10 mouse cellular contexts compared by ENCODE assay signal in the genomic region with DNA sequence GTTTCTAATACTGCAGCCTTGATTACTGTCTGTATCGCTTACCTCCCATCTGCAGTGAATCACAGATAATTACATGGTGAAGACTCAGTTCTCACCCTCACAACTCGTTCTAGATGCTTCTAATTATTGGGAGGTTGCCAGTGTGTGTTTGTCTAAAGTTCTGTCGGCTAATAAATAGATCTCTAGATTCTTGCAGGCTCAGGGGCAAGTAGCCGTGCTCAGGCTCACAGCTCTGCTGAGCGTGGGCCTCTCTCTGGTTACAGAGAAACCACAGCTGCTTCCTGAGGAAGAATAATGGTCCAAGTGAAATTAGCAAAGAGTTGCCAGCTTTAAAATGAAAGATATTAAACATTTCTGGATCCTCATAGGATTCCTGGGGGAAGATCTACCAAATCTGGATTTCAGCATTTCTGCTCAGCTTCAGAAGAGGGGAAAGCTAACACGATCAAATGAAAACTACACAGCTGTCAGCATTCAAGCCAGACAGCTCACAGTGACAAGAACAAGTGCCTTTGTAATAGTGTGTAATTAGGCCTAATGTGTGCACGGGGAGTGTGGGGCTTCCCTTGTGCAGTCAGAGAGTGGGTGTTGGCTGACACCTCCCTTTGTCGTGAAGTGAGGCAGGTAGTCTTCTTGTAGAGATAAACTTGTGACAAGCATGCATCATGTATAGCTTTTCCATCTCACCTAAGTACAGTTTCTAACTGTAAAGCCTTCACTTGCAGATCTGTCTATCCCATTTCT.
DNase-seq lines count a peak whose midpoint lies in the region; ATAC-seq lines count a peak whose summit lies in the region.
"Had no signal": no experiment of that assay in that cellular context is flagged by ENCODE, and none has a peak within 500 bp of the region (broad histone marks: within the 10 kb centered on the region; RNA-seq: fewer than 3 reads in every experiment).

No protein-coding gene starts in this region.

- ATAC-seq in embryonic facial prominence, embryonic 14.5 days (ENCODE audit: low read depth) = no peak
- peak; percentile 77 for ATAC-seq in CD4-positive, CD25-positive, alpha-beta regulatory T cell, adult 4 months
- no peak for ATAC-seq in limb, embryonic 13.5 days (ENCODE audit: low FRiP score, low read depth)

- H3K27me3 ChIP-seq in embryonic facial prominence, embryonic 14.5 days (replicated peaks; ENCODE audit: control insufficient read depth, insufficient read depth, low read length) = no peaks in the 10 kb centered on the region
- H3K27me3 ChIP-seq in embryonic facial prominence, embryonic 10.5 days (replicated peaks; ENCODE audit: low read depth, poor library complexity, severe bottlenecking) = no peaks in the 10 kb centered on the region
- no peaks in the 10 kb centered on the region for H3K27me3 ChIP-seq in limb, embryonic 13.5 days

- 0 out of 2 replicates have a peak, but pooled peaks cover 9% of the 10 kb centered on the region for H3K4me1 ChIP-seq in embryonic facial prominence, embryonic 14.5 days (ENCODE audit: control insufficient read depth, insufficient read depth, low read length)
- peaks cover 12% of the 10 kb centered on the region for H3K4me1 ChIP-seq in embryonic facial prominence, embryonic 10.5 days
- H3K4me1 ChIP-seq in limb, embryonic 13.5 days = peaks cover 17% of the 10 kb centered on the region

- intact Hi-C loops in gastrocnemius, postnatal 36 days (cut with DNase I) = no loop called here

- no peak overlapping the region for H3K4me2 ChIP-seq in embryonic facial prominence, embryonic 14.5 days (ENCODE audit: low read depth, low read length)
- no peak overlapping the region for H3K4me2 ChIP-seq in limb, embryonic 13.5 days (replicated peaks)

- no peak overlapping the region for H3K4me3 ChIP-seq in embryonic facial prominence, embryonic 14.5 days (ENCODE audit: low read depth, low read length)
- no peak overlapping the region for H3K4me3 ChIP-seq in embryonic facial prominence, embryonic 10.5 days
- no peak overlapping the region for H3K4me3 ChIP-seq in limb, embryonic 13.5 days
- H3K4me3 ChIP-seq: gastrocnemius, adult 2 months; myocyte had no signal

- H3K27ac ChIP-seq in embryonic facial prominence, embryonic 14.5 days (replicated peaks; ENCODE audit: low read depth, low read length) = no peak overlapping the region
- H3K27ac ChIP-seq in embryonic facial prominence, embryonic 10.5 days (replicated peaks) = no peak overlapping the region
- H3K27ac ChIP-seq in limb, embryonic 13.5 days = 0 out of 2 replicates have a peak overlapping the region, but pooled peaks have one; percentile 11
- H3K27ac ChIP-seq: gastrocnemius, adult 2 months had no signal

- 38% methylated on average over 8 of the region's 8 CpGs for WGBS in embryonic facial prominence, embryonic 14.5 days
- 53% methylated on average over 8 of the region's 8 CpGs for WGBS in embryonic facial prominence, embryonic 10.5 days
- WGBS in limb, embryonic 13.5 days = 46% methylated on average over 8 of the region's 8 CpGs

- no peaks in the 10 kb centered on the region for H3K9me3 ChIP-seq in embryonic facial prominence, embryonic 14.5 days (ENCODE audit: control insufficient read depth, low read length)
- no peaks in the 10 kb centered on the region for H3K9me3 ChIP-seq in embryonic facial prominence, embryonic 10.5 days
- no peaks in the 10 kb centered on the region for H3K9me3 ChIP-seq in limb, embryonic 13.5 days

- DNase-seq in embryonic facial prominence, embryonic 14.5 days (ENCODE audit: low spot score) = peak; percentile 29
- DNase-seq in embryonic facial prominence, embryonic 10.5 days (ENCODE audit: low spot score) = no peak
- DNase-seq in kidney, postnatal 4 days = peak; percentile 25 to 54
- DNase-seq in kidney, postnatal 25 days = no peak
- DNase-seq in gastrocnemius, postnatal 36 days = no peak
- DNase-seq in embryo, embryonic 10 days (ENCODE audit: low spot score) = no peak
- DNase-seq: gastrocnemius, adult 2 months had no signal

- 0 out of 2 replicates have a peak, but pooled peaks cover 4% of the 10 kb centered on the region for H3K36me3 ChIP-seq in embryonic facial prominence, embryonic 14.5 days (ENCODE audit: control insufficient read depth, insufficient read depth, low read length)
- H3K36me3 ChIP-seq in embryonic facial prominence, embryonic 10.5 days (replicated peaks) = peaks cover 25% of the 10 kb centered on the region
- peaks cover 24% of the 10 kb centered on the region for H3K36me3 ChIP-seq in limb, embryonic 13.5 days

- no peak overlapping the region for H3K9ac ChIP-seq in embryonic facial prominence, embryonic 14.5 days (ENCODE audit: low read depth, low read length)
- H3K9ac ChIP-seq in limb, embryonic 13.5 days = no peak overlapping the region

Comparison
In these comparisons a context has a peak if more than half of its experiments do, and no peak if none do; other contexts are left out.
1. DNase-seq: peak in embryonic facial prominence, embryonic 14.5 days (single experiment) and kidney, postnatal 4 days (2 of 2); none in embryonic facial prominence, embryonic 10.5 days (single experiment), kidney, postnatal 25 days (0 of 2), gastrocnemius, postnatal 36 days (0 of 2) and embryo, embryonic 10 days (single experiment).